Mouse (Mus musculus) frontal cortex, postnatal 36 days (tissue): Measurements from ENCODE around the gene Ddx42.

Source experiments
- DNase-seq, 2 experiments: peaks; one replicate each; pipeline ENCODE4 v3.0.0; 2022; ENCODE audit warnings: low spot score in 2 of 2

Gene Ddx42

DNA sequence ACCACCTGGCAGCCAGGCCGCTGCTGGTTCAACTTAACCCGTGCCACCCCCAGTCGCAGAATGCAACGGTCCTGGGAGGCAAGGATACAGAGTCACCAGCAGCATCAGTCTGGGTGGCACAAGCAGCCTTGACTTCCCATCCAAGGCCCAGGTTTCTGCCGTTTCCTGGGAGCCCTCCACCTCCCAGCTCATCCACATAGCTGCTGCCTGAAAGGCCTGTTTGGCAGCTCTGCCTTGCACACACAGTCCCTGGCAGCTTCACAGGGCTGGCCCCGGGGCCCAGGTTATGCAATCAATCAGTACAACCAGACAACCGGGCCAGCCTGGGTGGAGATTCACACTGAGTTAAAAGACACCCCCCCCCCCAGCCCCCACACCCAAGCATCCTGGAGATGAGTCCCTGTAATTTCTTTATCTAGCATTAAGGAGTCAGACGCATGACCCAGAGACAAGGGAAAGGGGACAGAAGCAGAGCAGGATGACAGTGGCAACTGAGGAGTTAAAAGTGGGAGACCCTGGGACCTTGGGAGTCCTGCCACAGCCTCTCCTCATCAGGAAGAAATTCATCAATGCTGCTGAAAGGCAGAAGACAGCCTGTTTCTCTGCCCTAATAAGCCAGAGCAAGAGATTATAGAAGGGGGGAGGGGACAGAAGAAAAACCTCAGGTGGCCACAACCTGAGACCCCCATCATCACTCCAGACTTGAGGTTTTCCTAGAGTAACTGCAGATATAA, 51.8 kb downstream of the Ddx42 start:
- peak; percentile 39 for DNase-seq

DNA sequence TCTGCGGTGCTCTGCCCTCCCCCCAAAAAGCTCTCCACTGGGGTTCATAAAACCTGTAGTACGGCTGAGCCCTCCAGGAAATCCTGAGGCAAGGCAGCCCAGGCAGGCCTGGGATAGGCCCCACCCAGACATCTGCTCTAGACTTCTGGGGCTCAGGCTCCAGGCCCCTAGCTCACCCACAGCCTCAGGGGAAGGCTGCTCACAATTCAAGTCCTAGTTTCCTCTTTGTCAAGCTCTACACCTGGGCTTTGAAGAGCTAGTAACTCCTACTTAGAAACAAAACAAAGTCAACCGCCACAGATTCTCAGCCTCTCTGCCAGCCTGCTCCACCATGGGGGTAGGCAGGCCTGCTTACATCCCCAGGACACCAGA, 52.3 kb downstream of the Ddx42 start:
- DNase-seq = no peak

DNA sequence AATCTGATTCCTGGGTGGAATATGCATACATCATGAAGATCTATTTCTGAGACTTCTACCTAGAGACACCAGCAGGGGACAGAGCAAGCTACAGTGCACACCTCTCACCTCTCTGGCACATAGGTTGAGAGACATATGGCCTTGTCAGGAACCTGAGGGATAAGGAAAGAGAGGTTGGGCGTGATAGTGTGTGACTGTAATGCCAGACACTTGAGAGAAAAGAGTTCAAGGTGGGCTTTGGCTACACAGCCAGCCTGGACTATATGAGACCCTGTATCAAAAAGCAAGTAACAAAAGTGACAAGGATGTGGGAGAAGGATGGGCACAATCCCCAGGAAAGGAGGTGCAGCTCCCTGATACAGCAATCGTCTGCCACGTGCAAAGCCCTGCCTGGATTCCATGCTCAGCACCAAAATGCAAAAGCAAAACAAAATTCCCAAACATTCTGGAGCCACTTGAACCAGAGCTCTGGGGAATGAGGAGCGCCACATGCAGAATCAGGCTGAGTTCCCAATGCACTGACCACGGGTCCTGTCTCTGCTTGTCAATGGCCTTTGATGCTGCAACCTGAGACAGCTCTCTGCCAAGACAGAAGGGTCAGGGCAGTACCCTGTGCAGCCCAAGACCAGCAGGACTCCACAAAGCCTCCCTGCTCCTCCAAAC, 54.5 kb downstream of the Ddx42 start:
- no peak for DNase-seq

DNA sequence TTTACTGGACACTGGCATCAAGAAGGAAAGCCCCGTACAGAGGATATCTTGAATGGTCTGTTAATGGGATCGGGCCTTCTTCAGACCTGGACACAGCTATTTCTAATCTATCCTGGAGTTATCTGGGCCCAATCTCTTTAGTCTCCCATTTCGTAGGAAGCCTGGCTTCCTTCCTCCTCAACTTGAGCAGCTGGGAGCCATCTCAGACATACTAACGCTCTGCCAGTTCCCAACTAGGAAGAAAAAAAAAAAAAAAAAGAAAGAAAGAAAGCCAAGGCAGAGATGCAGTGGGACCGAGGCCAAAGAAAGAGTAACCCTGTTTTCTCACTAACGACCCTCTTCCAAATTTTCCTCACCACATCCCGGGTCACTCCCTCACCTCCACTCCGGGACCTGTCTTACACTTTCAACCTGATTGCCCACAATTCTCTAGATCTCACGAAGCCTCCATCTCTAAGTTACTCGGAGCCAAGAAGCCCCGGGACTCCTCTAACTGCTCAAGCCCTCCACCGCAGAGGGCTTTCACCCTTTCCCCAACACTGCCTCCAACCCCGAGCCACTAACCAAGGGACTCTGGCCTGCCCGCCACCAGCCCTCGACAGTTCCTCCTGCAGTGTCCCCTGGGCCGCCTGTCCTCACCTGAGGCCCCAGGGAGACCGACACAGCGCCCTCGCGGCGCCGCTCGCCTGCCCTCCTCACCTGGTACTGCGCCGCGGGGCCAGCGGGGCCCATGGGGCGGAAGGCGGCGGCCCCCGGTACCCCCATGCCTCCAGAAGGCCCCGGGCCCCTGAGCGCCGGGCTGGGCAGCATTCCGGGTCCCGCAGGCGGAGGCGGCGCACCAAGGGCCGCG, 55.3 kb downstream of the Ddx42 start:
- peak in 1 of 2 experiments; percentile 38 for DNase-seq

DNA sequence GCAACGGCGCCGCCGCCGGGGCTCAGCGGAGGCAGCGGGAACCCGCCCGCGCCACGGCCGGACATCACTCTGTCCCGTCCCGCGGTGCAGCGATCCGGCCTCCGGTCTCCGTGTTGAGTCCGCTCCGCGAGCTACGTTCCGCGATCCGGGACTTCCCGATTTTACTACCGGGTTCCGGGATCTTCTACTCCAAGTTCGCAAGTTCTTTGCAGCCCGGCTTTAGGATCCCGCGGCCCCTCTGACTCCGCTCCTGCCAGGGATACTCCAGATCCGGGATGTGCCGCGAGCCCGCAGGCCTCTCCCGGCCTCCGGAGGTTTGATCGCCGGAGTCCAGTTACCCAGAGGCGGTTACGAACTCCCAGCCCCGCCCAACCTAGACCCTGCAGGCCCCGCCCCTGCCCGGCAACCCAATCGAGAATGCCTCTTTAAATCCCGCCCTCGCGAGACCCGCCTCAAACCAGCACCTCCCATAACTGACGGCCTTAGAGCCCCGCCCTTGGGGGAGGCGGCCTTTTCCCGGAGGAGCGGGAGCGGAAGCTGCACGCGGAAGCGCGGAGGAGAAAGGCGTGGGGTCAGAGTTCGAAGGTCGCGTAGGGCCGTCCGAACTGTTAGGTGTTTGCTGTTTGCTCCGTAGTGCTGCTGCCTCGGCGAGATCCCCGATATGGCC, 56.1 kb downstream of the Ddx42 start, which contains the start of gene Smarcd2:
Smarcd2 (minus strand) TSS at position 329 of the 667 bp plus-strand sequence.
- DNase-seq = peak; percentile 98 to 99

DNA sequence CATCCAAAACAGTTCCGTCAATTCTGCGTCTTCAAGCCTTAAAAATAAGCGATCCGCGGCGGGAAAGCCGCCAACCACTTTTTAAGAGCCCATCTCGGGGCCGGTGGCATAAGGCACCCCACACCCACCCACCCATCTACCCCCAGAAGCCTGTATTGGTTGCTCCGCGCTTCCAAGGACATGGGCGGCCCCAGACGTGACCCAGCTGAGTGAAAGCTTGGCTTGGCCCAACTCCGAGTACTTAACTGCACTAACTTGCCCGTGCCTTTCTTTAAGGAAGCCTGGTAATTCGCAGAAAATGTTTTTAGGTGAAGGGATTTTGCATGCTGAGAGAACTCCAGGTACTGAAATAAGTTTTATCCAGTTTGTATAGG, 56.6 kb downstream of the Ddx42 start:
- no peak for DNase-seq

DNA sequence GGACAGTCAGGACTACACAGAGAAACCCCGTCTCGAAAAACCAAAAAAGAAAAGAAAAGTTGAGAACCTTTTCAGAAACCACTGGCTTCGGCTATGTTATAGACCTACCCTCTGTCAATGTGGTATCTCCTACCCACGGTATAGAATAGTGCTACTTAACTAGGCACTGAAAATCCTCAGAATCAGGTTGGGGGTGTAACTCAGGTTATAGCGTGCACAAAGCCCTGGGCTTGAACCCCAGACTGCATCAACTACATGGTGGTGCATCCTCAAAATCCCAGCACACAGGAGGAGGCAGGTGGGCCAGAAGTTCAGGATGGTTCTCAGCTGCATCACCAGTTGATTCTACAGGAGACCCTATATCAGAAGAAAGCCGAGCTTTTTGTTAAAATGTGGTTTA, 57.1 kb downstream of the Ddx42 start:
- DNase-seq = no peak

DNA sequence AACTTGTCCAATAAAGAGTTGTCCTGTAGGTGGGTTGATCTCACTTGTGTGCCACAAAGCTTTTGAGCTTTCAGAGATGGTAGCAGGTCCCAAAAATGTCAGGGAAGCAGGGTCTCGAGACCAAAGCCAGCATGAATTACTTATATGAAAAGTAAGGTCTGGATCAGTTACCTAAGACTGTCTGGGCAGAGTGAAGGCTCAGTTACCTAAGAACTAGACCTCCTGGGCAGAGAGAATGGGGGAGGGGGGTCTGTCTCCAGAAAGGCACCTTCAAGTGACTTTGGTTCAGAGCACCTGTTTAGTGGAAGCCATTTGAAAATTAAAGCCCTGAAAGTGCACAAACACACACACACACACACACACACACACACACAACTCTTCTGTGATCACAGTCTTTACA, 57.6 kb downstream of the Ddx42 start:
- no peak for DNase-seq

DNA sequence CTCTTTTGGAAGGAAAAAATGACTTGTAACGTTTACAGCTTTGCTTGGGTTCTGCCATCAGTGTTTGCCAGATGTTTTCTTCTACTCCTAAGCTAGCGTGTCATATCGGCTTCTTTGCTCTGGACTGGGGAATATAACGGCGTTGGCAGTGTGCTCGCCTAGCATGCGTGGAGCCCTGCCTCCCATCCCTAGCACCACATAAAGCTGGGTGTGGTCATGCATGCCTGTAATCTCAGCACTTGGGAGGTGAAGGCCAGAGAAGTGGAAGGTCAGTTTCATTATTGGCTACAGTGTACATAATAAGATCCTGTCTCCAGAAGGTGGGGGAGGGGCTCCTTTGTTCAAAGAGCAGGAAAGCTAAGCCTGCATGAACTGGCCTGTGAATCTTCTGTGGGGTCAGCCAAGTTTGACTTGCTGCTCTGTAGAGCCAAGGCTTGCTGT, 58.3 kb downstream of the Ddx42 start:
- no peak for DNase-seq

DNA sequence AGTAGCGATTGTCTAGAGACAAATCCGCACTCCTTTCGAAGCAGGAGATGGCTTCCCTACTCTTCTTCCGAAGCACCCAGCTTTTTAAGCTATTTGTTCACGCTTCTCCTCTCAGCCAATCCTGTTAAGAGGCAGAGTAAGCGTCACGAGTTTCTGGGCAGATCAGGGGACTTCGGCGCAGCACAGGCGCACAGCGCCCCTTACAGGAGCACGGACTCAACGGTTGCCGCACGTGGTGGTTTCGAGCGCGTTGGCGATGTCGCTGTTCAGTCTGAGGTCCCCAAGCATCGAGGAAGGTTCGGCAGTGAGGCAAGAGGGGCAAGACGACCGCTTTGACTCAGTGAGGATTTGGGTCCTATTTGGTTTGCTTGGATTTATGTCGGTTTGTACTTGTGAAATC, 59.7 kb downstream of the Ddx42 start, which contains the start of gene Tcam1:
Tcam1 (plus strand) TSS at position 219 of the 400 bp plus-strand sequence.
- DNase-seq = peak; percentile 93 to 97

DNA sequence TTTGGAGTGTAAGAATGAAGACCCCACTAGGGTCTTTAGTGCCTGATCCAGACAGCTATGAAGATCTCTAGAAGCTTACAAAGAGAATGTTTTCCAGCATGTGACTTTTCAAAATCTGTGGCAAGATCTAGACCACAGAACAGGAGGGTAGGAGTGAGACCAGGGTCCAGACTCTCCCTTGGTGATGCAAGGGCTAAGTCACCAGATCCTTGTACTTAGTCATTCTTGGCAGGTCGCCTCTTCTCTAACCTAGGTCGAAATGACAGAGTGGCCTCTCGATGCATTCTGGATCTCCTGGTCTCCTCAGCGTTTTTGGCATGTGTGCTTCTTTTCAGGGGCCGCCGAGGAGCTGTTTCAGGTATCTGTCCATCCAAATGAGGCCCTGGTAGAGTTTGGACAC, 65.7 kb downstream of the Ddx42 start:
- DNase-seq = no peak

DNA sequence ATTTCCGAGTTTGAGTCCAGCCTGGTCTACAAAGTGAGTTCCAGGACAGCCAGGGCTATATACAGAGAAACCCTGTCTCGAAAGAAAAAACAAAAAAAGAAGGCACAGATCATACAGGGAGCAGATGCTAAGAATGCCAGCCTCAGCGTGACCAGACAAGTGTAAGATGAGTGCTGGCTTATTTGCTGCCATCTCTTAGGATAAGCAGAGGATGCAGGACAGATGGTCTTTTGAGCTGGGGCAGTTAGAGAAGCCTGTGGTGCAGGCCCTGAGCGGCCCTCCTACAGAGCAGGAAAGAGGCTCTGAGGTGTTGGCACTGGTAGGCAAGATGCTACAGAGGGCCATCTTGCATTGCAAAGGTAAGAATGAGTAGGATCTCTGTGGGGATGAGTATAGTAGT, 66.6 kb downstream of the Ddx42 start:
- DNase-seq = no peak

DNA sequence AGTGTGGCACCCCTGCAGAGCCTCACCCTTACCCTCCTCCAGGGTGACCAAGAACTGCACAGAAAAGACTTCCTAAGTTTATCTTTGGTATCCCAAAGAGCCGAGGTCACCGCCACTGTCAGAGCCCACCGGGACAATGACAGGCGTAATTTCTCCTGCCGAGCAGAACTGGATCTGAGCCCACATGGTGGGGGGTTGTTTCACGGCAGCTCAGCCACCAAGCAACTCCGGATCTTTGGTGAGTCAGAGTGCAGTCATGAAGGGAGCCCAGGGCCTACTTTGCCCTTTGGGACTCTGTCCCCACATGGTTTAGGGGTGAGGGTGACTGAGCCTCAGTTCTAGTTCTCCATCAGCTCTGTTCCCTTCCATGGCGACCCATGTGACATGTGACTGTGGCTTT, 67.4 kb downstream of the Ddx42 start:
- DNase-seq = no peak

DNA sequence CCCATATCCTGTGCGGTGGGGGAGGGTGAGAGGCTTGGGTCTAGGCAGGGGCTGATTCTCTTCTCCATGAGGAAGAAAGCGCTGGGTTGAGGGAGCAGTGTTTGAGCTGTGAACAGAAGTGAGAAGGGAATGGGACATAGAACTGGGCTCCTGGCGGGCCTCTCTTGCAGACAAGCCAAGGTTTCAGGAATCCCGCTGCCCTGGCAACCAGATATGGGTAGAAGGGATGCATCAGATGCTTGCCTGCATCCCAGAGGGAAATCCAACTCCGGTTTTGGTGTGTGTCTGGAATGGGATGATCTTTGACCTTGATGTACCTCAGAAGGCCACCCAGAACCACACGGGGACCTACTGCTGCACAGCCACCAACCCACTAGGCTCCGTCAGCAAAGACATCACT, 69.5 kb downstream of the Ddx42 start:
- DNase-seq = no peak

DNA sequence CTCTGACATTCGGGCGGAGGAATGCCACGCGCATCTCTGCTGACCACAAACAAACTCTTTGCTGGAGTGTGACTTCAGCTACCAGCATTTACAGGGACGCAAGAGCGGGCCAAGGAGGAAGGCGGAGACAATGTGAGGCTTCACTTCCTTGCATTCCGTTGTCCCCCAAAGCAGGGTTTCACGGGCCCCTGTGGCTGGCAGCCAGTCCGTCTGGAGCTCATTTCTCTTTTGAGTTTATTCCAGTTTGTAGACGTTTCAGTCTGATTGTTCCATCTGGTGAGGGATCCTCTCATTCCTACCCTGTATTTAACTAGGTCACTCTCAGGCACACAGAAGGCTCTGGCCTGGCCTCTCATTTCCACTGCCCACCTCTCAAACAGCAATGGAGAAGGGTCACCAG, 70.3 kb downstream of the Ddx42 start:
- no peak for DNase-seq

DNA sequence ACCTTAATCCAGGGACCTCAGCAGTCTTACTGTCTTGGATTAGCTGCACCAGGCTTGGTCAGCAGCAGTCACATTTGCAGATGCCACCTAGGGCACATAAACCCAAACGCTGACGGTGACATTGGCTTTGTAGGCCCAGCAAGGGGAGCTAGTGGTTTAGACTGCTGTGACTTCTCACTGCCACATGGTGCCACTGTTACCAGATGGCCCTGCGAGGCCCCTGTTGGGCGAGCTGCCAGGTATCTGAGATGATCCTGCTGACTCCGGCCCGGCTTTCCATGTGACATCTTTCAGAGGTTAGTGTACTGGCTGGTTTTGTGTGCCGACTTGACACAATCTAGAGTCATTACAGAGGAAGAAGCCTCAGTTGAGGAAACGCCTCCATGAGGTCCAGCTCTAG, 72.6 kb downstream of the Ddx42 start:
- DNase-seq = no peak

DNA sequence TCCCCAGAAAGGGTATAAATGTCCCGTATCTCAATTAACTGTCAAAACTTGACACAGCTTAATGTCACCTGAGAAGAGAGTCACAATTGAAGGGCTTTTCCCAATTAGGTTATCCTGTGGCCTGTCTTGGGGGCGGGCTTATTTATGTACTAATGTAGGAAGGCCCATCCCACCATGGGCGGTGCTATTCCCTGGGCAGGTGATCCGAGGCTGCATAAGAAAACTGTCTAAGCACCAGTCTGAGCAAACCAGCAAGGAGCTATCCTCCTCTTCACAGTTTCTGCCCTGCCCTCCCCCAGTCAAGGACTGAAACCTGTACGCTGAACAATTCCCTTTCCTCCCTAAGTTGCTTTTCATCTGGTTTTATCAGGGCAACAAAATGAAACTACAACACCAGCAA, 73.7 kb downstream of the Ddx42 start:
- no peak for DNase-seq

DNA sequence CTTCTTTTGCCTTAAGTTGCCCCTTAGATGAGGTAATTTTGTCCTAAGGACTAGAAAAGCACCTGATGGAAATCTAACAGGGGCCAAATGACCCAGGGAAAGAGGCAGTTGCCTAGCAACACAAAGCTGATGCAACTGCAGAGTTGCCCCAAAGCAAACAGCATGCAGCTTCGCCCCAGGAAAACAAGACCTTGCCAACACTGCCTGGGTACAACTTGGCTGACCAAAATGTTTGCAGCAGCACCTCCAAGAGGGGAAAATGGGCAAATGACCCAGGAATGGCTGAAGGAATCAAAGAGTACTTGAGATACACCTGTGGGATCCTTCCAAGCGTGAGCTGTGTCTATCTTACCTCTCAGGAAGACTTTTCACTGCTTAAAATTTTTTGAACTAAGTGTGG, 75.1 kb downstream of the Ddx42 start:
- no peak for DNase-seq
